Mouse (Mus musculus): ENCODE data around the gene Fam227a. TPM values are rescaled to one million over a fixed set of nuclear protein-coding genes. Genes with fewer than 3 reads are reported as not detected.
"Not testable (repeated sequence)": the region's sequence is repeated elsewhere in the genome, so short reads cannot be mapped to it uniquely, and the experiment has no call there.

The Fam227a gene
- total RNA-seq, 2 experiments from 2014 or later, result 6.0 to 11.5 TPM

DNA sequence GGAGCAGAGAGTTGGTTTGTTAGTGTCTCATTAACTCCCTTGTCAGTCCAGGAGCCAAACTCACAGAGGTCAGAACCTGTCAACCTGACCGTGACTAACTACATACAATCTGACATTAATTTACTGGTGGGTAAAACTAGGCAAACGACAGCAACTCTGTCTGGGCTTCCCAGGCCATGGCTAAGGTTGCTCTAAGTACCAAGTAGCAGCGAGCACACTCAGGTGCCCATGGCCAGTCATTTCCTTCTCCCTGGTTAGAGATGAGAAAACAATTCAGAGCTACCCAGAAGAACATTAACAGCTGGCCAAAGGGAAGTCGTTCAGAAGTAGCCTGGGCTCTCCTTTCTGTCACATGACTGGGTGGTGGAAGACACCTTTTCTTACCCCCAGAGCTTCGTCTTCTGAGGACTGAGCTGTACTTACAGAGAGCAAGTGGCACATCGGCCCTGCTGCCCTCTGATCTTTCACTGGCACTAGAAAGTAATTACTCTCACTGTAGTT lies 26.4 kb upstream of the Fam227a start:
- DNase-seq (ENCODE audit: extremely low spot score in 1 of 2, low spot score in 1 of 2), result no peak

- DNase-seq (ENCODE audit: extremely low spot score in 1 of 2, low spot score in 1 of 2), result no peak
These were observed 25.9 kb upstream of the Fam227a start for GRCm38 (mm10) chr15:79684616-79685015.

GRCm38 (mm10) chr15:79683707-79684465 lies 25.1 kb upstream of the Fam227a start:
- no peak for DNase-seq (ENCODE audit: extremely low spot score in 1 of 2, low spot score in 1 of 2)

DNA sequence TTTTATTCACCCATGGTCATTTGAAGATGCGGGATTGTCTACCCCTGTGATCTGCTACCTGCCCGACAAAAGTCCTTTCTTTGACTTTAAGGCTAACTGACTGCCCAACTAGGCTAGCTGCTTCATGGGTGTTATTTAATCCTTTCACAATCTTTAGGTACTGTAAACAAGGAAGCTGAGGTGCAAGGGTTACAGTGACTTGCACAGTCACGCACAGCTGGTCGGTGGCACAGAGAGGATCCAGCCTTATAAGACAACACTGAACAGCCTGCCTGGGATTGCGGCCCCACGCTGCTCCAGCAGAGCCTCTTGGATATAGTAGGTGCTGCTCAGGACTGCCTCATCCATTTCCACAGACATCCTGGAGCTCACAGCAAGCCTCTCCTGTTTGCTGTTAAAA lies 24.4 kb upstream of the Fam227a start:
- no peak for DNase-seq (ENCODE audit: extremely low spot score in 1 of 2, low spot score in 1 of 2)

- DNase-seq (ENCODE audit: extremely low spot score in 1 of 2, low spot score in 1 of 2), result no peak
These were observed 23.2 kb upstream of the Fam227a start for GRCm38 (mm10) chr15:79681973-79682372.

GRCm38 (mm10) chr15:79677936-79678335 lies 19.2 kb upstream of the Fam227a start:
- DNase-seq (ENCODE audit: extremely low spot score in 1 of 2, low spot score in 1 of 2), result no peak

DNA sequence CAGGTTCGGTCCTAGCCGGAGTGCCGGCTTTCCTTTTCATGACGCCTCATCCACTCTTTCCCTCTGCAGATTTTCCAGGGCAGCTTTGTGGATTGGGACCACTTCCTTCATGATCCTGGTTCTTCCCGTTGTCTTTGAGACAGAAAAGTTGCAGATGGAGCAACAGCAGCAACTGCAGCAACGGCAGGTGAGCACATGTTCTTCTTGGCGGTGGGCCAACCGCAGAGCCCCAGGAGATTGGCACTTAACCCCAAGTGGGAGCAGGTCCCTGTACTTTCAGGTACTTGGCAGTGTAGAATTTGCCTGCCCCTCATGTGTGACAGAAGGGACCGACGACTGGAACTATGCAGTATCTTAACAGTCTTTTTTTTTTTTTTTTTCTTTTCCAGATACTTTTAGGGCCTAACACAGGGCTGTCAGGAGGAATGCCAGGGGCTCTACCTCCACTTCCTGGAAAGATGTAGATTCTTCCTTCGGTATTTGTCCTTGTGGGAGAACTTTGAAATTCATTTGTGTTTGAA lies 13.1 kb upstream of the Fam227a start:
- DNase-seq (ENCODE audit: extremely low spot score in 1 of 2, low spot score in 1 of 2), result not testable (repeated sequence)

GRCm38 (mm10) chr15:79670972-79671299 lies 12.2 kb upstream of the Fam227a start:
- DNase-seq (ENCODE audit: extremely low spot score in 1 of 2, low spot score in 1 of 2), result no peak

- DNase-seq (ENCODE audit: extremely low spot score in 1 of 2, low spot score in 1 of 2), result peak; percentile 74 to 80
These were observed 11.7 kb upstream of the Fam227a start, which contains the start of gene Tomm22 for GRCm38 (mm10) chr15:79670249-79670971. Tomm22 (plus strand) TSS chr15:79670861.

DNA sequence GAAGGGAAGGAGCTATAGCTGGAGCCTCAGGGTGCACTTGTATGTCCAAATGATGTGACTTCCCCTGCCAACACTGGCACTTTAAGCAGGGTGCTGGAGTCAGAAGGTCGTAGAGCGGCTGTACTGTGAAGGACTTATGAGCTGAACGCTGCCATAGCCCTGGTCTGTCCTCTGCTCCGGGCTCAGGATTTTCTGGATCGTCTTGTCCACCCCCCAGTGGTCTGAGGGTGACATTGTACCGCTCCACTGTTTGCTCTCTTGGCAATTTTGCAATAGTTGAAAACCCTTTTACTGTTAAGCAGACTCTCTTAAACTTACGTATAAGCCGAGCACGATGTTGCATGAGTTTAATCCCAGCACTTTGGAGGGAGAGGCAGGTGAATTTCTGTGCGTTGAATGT lies 10.4 kb upstream of the Fam227a start:
- DNase-seq (ENCODE audit: extremely low spot score in 1 of 2, low spot score in 1 of 2), result no peak

GRCm38 (mm10) chr15:79664666-79665065 lies 5.9 kb upstream of the Fam227a start:
- DNase-seq (ENCODE audit: extremely low spot score in 1 of 2, low spot score in 1 of 2), result no peak

DNA sequence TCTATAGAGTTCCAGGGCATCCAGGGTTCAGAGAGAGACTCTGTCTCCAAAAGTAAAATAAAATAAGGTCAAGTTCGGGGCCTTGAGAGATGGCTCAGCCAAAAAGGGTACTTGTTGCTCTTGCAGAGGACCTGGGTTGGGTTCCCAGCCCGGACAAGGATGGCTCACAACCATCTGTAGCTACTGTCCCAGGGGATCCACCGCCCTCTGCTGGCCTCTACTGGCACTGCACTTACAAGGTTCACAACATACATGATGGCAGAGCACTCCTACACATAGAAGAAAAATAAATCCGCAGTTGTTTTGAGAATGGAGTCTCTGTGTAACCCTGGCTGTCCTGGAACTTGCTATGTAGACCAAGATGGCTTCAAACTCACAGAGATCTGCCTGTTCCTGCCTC lies 3.1 kb upstream of the Fam227a start:
- DNase-seq (ENCODE audit: extremely low spot score in 1 of 2, low spot score in 1 of 2), result peak in 1 of 2 experiments; percentile 29

DNA sequence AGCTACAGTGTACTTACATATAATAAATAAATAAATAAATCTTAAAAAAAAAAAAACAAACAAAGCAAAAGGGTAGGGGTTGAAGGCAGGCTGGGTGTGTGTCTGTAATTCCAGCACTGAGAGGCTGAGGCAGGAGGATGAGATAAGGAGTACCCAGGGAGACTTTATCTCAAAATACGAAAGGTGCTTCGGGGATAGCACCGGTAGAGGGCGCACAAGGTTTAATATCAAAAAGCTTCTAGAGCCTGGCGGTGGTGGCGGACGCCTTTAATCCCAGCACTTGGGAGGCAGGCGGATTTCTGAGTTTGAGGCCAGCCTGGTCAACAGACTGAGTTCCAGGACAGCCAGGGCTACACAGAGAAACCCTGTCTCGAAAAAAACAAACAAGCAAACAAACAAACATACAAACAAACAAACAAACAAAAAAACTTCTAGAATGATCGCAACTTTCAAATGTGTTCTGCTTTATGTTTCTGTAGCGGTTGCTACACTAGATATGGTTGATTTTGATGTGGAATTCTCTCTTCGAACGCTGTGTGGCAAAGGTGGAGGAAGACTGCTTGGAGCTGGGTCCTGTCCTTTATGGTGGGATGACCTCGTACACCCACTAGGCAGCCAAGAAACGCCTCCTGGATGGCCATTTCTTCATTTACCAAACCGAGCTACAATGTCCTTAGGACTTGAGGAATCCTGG lies 772 bp downstream of the Fam227a start:
- DNase-seq (ENCODE audit: extremely low spot score in 1 of 2, low spot score in 1 of 2), result peak; percentile 76 to 95

- DNase-seq (ENCODE audit: extremely low spot score in 1 of 2, low spot score in 1 of 2), result no peak
These were observed 2.3 kb downstream of the Fam227a start for GRCm38 (mm10) chr15:79656451-79656850.

DNA sequence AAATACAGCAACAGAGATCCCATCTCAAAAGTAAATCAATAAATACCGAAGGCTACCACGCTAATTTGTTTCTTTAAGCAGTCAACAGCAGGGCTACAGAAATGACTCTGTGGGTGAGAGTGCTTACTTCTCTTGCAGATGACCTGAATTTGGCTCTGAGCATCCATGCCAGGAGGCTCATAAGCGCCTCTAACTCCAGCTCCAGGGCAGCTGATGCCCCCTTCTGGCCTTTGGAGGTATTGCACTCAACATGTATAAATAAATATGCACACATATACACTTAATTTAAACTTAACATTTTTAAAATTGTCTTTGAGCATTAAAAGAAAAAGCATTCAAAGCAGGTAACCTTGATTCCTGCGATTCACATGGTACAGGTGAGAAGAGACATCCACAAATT lies 7.3 kb downstream of the Fam227a start:
- no peak for DNase-seq (ENCODE audit: extremely low spot score in 1 of 2, low spot score in 1 of 2)

- DNase-seq (ENCODE audit: extremely low spot score in 1 of 2, low spot score in 1 of 2), result peak in 1 of 2 experiments; percentile 46
These were observed 8.2 kb downstream of the Fam227a start for GRCm38 (mm10) chr15:79650569-79650968.

DNA sequence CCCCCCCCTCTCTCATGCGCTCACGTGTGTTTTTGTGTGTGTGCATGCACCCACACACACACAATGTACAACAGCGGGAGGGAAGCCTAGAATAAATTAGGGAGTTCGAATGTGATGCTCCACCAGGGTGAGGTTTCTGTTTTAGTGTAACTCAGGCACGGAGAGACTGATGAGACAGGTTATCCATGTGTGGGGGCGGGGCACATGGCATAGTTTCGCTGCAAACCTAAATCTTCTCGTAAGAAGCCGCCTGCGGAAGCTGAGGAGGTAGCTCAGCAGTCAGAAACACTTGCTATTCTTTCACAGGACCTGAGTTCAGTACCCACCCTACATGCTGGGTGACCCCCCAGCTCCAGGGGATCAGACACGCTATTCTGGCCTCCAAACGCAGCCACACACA lies 10.6 kb downstream of the Fam227a start:
- no peak for DNase-seq (ENCODE audit: extremely low spot score in 1 of 2, low spot score in 1 of 2)

DNA sequence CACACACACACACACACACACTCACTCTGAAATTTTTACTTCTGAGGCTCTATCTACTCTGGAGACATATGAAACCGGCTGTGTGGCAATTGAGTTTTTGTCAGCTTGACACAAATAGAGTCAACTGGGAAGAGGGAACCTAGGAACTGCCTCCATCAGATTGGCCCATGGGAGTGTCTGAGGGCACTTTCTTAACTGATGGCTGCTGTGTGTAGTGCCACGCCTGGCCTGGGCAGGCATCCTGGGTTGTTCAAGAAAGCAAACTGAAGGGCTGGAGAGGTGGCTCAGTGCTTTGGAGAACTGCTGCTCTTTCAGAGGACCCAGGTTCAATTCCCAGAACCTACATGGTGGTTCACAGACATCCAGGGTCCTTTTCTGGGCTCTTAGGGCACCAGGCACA lies 13.3 kb downstream of the Fam227a start:
- DNase-seq (ENCODE audit: extremely low spot score in 1 of 2, low spot score in 1 of 2), result no peak

- DNase-seq (ENCODE audit: extremely low spot score in 1 of 2, low spot score in 1 of 2), result no peak
These were observed 17.5 kb downstream of the Fam227a start for GRCm38 (mm10) chr15:79641135-79641817.

DNA sequence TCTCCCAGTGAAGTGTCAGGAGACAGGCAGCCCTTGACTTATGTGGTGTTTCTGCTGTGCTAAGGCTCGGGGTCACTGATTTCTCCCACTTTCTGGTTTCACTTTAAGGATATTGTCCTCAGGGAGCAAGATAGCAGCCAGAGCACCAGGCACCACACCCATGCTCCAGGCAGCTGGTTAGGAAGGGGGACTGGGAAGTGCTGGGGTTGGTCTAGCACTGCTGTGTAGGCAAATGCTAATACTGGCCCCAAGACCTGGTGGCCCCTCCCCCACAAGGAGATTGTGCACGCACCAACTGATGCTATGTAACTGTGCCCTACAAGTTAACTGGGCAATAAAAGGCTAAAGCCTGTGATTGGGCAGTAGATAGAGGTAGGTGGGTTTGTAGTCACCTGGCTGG lies 28.3 kb downstream of the Fam227a start:
- no peak for DNase-seq (ENCODE audit: extremely low spot score in 1 of 2, low spot score in 1 of 2)

Data from layer of hippocampus, postnatal 25 days (tissue).